Mouse (Mus musculus): Measurements from ENCODE around the gene Wfdc12. TPM values are rescaled to one million over a fixed set of nuclear protein-coding genes. Genes with fewer than 3 reads are reported as not detected.
"Not testable (repeated sequence)": the region's sequence is repeated elsewhere in the genome, so short reads cannot be mapped to it uniquely, and the experiment has no call there.

The Wfdc12 gene
- not detected for total RNA-seq (2021)
- long read RNA-seq, experiment 1, result 0 reads
- long read RNA-seq, experiment 2, result 0 reads

DNA sequence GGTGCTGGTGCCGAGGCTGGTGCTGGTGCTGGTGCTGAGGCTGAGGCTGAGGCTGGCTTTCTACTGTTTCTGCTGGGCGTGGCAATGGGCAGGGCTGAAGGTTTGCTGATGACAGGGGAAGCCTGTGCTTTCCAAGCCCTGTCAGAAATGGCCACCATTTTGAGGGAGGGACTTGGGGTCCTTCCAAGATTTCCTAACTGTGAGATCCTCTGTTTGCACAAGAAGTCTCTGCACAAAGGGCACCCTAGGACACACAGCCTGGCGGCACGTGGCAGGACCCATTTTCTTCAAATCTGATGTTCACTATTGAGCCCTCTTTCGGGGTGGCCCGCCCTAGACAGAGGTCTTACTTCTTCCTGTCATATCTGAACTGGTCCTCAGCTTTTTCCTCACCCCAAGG lies at the start of gene Wfdc12:
TSS of gene Wfdc12 (minus strand) at position 33 of the 400 bp plus-strand sequence.
- Histone ChIP-seq H3K27ac (no peak within 1 kb of the TSS), H3K4me3 (no peak within 1 kb of the TSS)
- no peak for TF ChIP-seq CTCF (IDR thresholded peaks at IDR 0.05)
- intact Hi-C loops (cut with DNase I), result no loop called here
- no peak for DNase-seq

DNA sequence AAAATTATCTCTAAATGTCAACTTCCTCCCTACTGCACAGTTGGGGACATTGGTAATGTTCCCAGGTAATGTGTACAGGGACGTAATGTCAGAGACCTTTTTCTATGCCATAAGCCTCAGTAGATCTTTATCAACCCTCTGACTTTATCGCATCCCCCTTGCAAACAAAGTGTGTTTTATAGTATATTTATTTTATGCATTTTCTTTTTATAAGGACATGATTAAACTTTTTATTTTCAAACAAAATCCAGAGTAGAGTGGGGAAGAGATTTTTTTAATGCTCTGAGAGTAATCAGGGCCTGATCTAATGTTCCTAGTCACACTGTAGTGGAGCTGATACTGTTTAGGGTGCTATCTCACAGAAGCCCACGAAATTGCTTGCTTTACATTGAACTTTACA lies 48.0 kb upstream of the Wfdc12 start, which contains the start of gene Svs2:
TSS of gene Svs2 (minus strand) at position 101 of the 400 bp plus-strand sequence.
- intact Hi-C loops (cut with DNase I), result no loop called here
- DNase-seq, result no peak
- Histone ChIP-seq H3K4me3 (no peak within 1 kb of the TSS), H3K27ac (no peak within 1 kb of the TSS)
- no peak for TF ChIP-seq CTCF (IDR thresholded peaks at IDR 0.05)

DNA sequence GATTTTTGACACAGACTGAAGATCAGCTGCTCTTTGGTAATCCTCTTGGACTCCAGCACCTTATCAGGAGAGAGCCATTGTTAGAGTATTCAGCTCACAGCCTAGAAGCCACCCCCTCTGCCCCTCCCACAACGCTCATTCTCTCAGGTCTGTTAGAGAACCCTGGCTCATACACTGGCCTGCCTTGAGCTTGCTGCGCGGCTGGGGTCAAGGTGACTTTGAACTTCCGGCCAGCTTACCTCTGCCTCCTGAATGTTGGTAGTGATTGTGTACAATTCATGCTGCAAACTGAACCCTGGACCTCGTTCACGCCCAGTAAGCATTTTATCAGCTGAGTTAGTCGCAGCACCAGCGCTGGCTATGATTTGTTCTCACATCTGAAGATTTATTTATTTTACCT lies 42.3 kb upstream of the Wfdc12 start:
- Histone ChIP-seq H3K4me3 (no peak overlapping the region), H3K27ac (no peak overlapping the region)
- no peak for TF ChIP-seq CTCF (IDR thresholded peaks at IDR 0.05)
- DNase-seq, result no peak
- intact Hi-C loops (cut with DNase I), result no loop called here

DNA sequence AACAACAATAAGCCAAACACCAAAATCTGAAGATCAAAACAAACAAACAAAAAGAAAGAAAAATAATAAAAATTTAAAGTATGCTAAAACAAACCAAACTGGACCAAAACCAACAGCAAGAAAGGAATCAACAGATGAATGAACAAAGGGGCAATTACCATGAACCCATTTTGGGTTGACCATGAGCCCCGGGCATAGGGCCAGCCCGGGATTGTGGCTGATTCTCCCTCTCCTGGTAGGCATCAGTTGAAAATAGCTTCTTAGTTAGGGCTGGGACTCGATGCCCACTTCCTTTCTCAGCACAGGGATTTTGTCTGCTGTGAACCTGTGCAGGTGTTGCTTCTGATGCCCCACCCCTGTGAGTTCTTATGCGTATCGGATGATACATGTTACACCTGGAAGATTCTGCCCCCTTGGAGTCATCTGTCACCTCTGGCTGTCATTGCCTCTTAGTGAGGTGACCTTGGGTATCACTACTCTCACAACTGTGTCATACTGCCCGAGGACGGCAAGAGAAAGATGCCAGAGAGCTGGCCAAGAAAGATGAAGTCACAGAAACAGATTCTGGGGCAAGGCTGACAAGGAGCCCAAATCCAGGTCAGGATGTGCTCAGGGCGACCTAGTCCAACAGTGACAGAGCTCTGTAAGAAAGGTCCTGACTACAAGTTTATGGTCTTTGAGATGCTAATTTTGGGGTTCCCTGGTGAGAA lies 38.1 kb upstream of the Wfdc12 start:
- no peak for TF ChIP-seq CTCF (IDR thresholded peaks at IDR 0.05)
- intact Hi-C loops (cut with DNase I), result no loop called here
- Histone ChIP-seq H3K27ac (no peak overlapping the region), H3K4me3 (no peak overlapping the region)
- DNase-seq, result no peak

DNA sequence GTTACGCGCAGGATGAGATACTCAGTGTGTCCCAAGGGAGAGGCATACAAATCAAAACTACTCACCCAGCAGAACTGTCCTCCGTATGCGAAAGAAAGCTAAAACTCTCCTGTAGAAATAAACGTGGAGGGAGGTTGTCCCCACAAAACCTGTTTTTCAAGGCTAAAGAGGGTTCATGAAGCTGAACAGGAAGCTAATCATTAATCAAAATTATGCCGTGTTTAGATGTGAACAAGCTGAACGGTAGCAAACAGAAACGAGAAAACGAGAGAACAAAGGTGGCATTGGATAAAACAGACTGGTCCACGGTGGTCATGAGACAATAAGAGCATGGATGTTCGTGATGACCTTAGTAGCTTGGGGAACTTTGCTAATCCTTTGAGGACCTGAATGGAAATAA lies 31.1 kb upstream of the Wfdc12 start, which contains the start of gene Wfdc15b:
TSS of gene Wfdc15b (minus strand) at position 139 of the 400 bp plus-strand sequence.
- Histone ChIP-seq H3K4me3 (no peak within 1 kb of the TSS), H3K27ac (no peak within 1 kb of the TSS)
- DNase-seq, result no peak
- no peak for TF ChIP-seq CTCF (IDR thresholded peaks at IDR 0.05)
- intact Hi-C loops (cut with DNase I), result no loop called here

DNA sequence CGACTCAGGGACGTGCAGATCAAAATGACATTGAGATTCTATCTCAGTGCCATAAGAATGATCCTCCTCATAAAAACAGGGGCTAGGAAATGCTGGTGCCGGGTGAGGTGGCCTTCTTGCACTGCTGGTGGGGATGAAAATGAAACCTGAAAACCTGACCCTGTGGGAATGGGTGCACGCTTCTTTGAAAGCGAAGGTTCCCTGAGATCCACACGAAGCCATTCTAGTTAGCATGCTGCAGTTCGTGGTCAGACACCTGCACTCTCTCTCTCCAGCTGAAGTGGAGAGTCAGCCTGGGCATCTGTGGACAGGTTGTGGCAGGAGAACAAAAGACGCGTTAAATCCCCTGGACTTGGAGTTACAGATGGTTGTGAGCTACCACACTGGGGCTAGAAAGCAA lies 28.9 kb upstream of the Wfdc12 start:
- no peak for TF ChIP-seq CTCF (IDR thresholded peaks at IDR 0.05)
- no peak for DNase-seq
- no peak overlapping the region for H3K4me3 ChIP-seq
- intact Hi-C loops (cut with DNase I), result no loop called here
- no peak overlapping the region for H3K27ac ChIP-seq

DNA sequence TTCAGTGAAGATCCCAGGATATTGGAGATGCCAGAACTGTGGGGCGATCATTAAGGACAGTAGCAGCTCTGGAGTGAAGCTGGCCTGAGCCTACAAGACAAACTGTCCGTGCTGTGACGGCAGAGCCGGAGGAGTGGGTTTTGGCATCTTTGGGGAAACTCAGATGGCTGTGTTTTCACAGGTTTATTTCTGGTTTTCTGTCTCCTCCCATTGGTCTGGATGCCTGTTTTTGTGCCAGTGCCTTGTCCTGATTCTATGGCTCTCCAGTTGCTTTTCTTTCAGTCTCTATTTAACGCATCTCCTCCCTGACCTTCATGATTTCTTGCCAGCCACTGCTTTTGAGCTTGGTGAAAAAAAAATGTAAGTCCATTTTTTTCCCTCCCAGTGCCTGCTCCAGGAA lies 22.3 kb upstream of the Wfdc12 start:
- intact Hi-C loops (cut with DNase I), result no loop called here
- no peak for TF ChIP-seq CTCF (IDR thresholded peaks at IDR 0.05)
- Histone ChIP-seq H3K27ac (no peak overlapping the region), H3K4me3 (no peak overlapping the region)
- no peak for DNase-seq

DNA sequence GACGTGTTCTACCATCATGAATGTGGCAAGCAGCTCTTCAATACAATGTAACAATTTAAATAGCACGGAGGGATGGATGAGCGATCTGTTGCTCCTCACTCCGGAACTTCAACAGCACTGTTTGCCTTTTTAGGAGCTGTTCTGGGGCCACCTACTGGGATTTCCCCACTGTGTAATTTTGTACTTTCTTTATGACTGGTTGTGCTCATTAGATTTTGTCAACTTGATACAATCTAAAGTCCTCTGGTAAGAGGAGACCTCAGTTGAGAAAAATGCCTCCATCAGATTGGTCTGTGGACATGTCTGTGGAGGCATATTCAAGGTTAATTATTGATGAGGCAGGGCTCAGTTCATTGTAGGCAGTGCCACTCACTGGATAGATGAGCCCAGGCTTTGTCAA lies 20.5 kb upstream of the Wfdc12 start:
- Histone ChIP-seq H3K4me3 (no peak overlapping the region), H3K27ac (no peak overlapping the region)
- DNase-seq, result no peak
- intact Hi-C loops (cut with DNase I), result no loop called here
- TF ChIP-seq CTCF (IDR thresholded peaks at IDR 0.05), result no peak

DNA sequence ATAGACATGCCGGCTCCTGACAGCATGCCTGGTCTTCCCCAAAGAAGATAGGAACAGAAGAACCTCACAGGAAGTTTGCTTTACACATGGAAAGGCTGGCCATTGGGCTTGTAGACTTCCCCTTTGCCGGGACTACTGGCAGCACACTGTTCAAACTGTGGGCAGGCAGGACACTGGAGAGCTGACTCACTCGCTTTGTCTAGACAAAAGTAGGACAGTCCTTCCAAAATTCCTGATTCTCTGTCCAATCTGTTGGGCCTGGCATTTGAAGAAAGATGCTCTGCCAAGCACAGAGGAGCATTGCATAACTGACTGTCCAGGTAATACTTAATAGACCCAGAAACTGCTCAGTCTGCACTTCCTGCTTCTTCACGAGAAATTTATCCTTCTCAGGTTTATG lies 16.3 kb upstream of the Wfdc12 start:
- Histone ChIP-seq H3K27ac (no peak overlapping the region), H3K4me3 (no peak overlapping the region)
- no peak for TF ChIP-seq CTCF (IDR thresholded peaks at IDR 0.05)
- no peak for DNase-seq
- intact Hi-C loops (cut with DNase I), result no loop called here

DNA sequence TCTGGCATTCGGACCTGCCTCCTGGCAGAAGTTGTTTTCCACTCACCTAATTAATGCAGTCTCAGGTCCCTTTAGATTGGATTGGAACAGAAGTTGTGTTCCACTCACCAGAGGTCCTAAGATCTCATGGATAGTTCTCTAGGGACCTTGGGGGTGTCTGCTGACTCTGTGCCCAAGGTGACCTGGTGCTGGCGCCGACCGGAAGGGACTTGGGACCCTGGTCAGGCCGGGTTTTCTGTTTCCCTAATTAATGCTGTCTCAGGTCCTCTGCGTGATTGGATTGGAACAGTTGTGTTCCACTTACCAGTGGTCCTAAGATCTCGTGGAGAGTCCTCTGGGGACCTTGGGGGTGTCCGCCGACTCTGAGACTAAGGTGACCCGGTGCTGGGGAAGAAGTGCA lies 15.6 kb upstream of the Wfdc12 start:
- DNase-seq; H3K27ac ChIP-seq; H3K4me3 ChIP-seq; intact Hi-C loops (cut with DNase I): not testable (repeated sequence)

DNA sequence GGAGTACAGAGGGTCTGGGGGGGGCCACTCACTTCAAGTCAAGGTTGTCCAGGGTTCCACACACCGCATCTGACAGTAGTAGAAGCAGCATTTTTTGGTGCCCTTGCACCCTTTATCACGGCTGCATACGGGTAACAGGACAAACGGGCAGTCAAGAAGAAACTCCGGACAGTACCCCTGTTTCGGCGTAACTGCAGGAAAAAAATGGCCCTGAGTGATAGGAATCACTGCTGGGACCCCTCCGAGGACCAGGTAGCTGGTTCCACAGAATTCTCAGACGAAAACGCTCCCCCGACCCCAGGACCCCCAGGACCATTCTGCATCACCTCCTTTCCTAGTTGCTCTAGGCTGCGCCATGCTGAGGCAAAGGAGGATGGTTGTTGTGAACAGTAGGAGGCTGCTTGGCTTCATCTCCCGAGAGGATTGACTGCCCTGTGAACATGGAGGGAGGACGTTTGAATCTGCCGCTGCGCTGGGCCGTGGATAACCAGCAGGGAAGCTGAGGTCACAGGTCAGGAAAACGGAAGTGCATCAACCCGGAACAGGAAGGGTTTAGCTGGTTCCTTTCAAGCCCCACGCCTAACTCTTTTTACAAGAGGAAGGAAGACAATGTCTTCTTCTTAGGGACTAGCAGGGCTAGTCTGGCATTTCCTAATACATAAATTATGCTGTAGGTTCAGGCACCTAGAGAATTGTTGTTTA lies 9.4 kb upstream of the Wfdc12 start, which contains the start of gene Wfdc15a:
TSS of gene Wfdc15a (minus strand) at position 505 of the 702 bp plus-strand sequence.
- TF ChIP-seq CTCF (IDR thresholded peaks at IDR 0.05), result no peak
- intact Hi-C loops (cut with DNase I), result no loop called here
- Histone ChIP-seq H3K4me3 (no peak within 1 kb of the TSS), H3K27ac (no peak within 1 kb of the TSS)
- no peak for DNase-seq

DNA sequence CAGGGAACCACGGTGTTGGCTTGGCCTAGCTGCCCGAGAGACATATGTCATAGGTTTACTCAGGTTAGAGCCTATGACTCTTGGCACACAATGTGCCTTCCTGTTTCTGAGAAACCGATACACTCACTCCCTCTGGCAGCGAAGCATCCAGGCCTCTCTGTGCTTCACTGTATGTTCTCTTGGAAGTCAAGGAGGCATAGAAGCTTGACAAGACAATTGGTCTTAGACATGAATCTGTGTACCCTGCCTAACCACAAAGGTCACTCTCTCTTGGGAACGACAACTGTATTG lies 6.2 kb upstream of the Wfdc12 start:
- Histone ChIP-seq H3K27ac (no peak overlapping the region), H3K4me3 (no peak overlapping the region)
- TF ChIP-seq CTCF (IDR thresholded peaks at IDR 0.05), result no peak
- DNase-seq, result no peak
- intact Hi-C loops (cut with DNase I), result no loop called here

DNA sequence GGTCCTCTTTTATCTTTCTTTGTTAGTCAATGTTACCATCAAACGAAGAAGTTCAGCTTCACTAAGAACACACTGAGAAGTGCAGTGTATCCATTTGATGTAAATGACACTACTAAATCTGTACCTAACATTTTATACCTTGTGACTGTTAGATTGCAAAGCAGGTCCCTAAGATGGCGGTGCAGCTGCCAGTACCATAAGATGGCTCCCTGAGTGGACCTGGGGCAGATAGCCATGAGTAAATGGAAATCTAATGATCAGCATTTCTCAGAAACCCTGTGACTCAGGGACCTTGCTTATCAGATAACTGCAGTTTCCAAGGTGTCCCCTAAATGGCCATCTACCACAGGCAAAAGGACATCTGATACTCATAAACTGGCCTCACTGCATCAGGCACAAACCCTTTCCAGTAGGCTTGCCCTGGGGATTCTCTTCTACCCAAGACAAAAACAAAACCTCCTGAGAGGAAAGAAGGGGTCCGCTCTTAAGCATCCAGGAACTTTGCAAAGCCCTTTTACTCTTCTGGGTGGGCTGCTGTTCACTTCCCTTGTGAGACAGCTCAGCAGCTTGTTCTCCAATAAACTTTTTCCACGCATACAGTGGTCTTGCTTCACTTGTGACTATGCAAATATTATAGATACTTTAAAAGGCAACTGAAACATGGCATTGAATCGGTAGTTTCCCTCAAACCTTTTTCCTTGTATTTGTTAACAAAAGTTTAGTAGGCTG lies 5.7 kb upstream of the Wfdc12 start:
- Histone ChIP-seq H3K4me3 (no peak overlapping the region), H3K27ac (no peak overlapping the region)
- no peak for TF ChIP-seq CTCF (IDR thresholded peaks at IDR 0.05)
- intact Hi-C loops (cut with DNase I), result no loop called here
- DNase-seq, result no peak

Data from gastrocnemius, adult 2 months (tissue).